Mouse (Mus musculus) midbrain, embryonic 15.5 days (tissue): ENCODE data around the gene Hsd17b7. TPM values are rescaled to one million over a fixed set of nuclear protein-coding genes. Genes with fewer than 3 reads are reported as not detected.

Source experiments
- ATAC-seq: fragments of 200-750 bp; cut with Nextera tagmentation; replicated peaks from 2 replicates; pipeline ENCODE4 v1.8.0; 2017; ENCODE audit warnings: moderate TSS enrichment
- H3K27ac ChIP-seq: fragments of 300-500 bp; sonication (generic); 2 replicates; pipeline ENCODE4 v1.5.1; 2015; ENCODE audit warnings: mild to moderate bottlenecking, inconsistent platforms
- H3K27me3 ChIP-seq: fragments of 300-500 bp; sonication (generic); replicated peaks from 2 replicates; pipeline ENCODE4 v1.6.1; 2015; ENCODE audit warnings: inconsistent platforms
- H3K36me3 ChIP-seq: fragments of 300-500 bp; sonication (generic); replicated peaks from 2 replicates; pipeline ENCODE4 v1.6.1; 2015; ENCODE audit warnings: inconsistent platforms
- H3K4me1 ChIP-seq: fragments of 300-500 bp; sonication (generic); 2 replicates; pipeline ENCODE4 v1.6.1; 2015; ENCODE audit warnings: inconsistent platforms
- H3K4me2 ChIP-seq: fragments of 300-500 bp; sonication (generic); 2 replicates; pipeline ENCODE4 v1.6.1; 2015; ENCODE audit warnings: inconsistent platforms, mild to moderate bottlenecking, moderate library complexity
- H3K4me3 ChIP-seq: fragments of 300-500 bp; sonication (generic); 2 replicates; pipeline ENCODE4 v1.5.1; 2015; ENCODE audit warnings: mild to moderate bottlenecking, inconsistent platforms
- H3K9ac ChIP-seq: fragments of 300-500 bp; sonication (generic); 2 replicates; pipeline ENCODE4 v1.6.1; 2015; ENCODE audit warnings: mild to moderate bottlenecking, inconsistent platforms
- H3K9me3 ChIP-seq: fragments of 300-500 bp; sonication (generic); 2 replicates; pipeline ENCODE4 v1.6.1; 2016; ENCODE audit warnings: inconsistent platforms
- WGBS: fragments of 180-500 bp; shearing (Covaris S2); methylation state at CpG from one replicate; pipeline ENCODE4 v1.1.7; 2015; ENCODE audit warnings: mixed read lengths; 5-methylcytosine and 5-hydroxymethylcytosine counted together
- polyA plus RNA-seq: library from polyadenylated mRNA; unstranded; fragments of >200 nt; fragmentation: Nextera tagmentation; extraction: Ambion mirVana; gene quantifications from 2 replicates; pipeline ENCODE4 v1.2.1, GENCODE M21; 2015

The Hsd17b7 gene
- polyA plus RNA-seq, 1 experiment from 2014 or later, result 19.5 TPM

- 2% methylated on average over 9 of the region's 9 CpGs for WGBS
- Histone ChIP-seq H3K9me3 (no peaks in the 10 kb centered on the region), H3K27me3 (no peaks in the 10 kb centered on the region), H3K36me3 (no peaks in the 10 kb centered on the region), H3K4me1 (peaks cover 22% of the 10 kb centered on the region), H3K9ac (peak overlapping the region; percentile 46), H3K27ac (peak overlapping the region; percentile 88), H3K4me2 (peak overlapping the region; percentile 82), H3K4me3 (peak overlapping the region; percentile 79)
- ATAC-seq, result peak; percentile 76
Observed at GRCm38 (mm10) chr1:169969516-169969886, 460 bp upstream of the Hsd17b7 start.

GRCm38 (mm10) chr1:169953106-169953505, 15.9 kb downstream of the Hsd17b7 start:
- Histone ChIP-seq H3K4me3 (no peak overlapping the region), H3K4me1 (no peaks in the 10 kb centered on the region), H3K27ac (no peak overlapping the region), H3K9ac (no peak overlapping the region), H3K36me3 (peaks cover 23% of the 10 kb centered on the region; the same call in 1 of the 2 replicates), H3K27me3 (no peaks in the 10 kb centered on the region), H3K9me3 (no peaks in the 10 kb centered on the region), H3K4me2 (no peak overlapping the region)
- ATAC-seq, result no peak
- WGBS, result 96% methylated on average over 10 of the region's 10 CpGs

- no peak for ATAC-seq
- no peak overlapping the region for H3K9ac ChIP-seq
- H3K36me3 ChIP-seq, result peaks cover 19% of the 10 kb centered on the region; the same call in 1 of the 2 replicates
- no peak overlapping the region for H3K27ac ChIP-seq
- no peaks in the 10 kb centered on the region for H3K27me3 ChIP-seq
- no peaks in the 10 kb centered on the region for H3K4me1 ChIP-seq
- H3K4me3 ChIP-seq, result no peak overlapping the region
- no peaks in the 10 kb centered on the region for H3K9me3 ChIP-seq
- H3K4me2 ChIP-seq, result no peak overlapping the region
- 95% methylated on average over 10 of the region's 10 CpGs for WGBS
Observed at GRCm38 (mm10) chr1:169952636-169953035, 16.4 kb downstream of the Hsd17b7 start.

GRCm38 (mm10) chr1:169951561-169951960, 17.5 kb downstream of the Hsd17b7 start:
- ATAC-seq, result no peak
- H3K27me3 ChIP-seq, result no peaks in the 10 kb centered on the region
- H3K4me3 ChIP-seq, result no peak overlapping the region
- H3K27ac ChIP-seq, result no peak overlapping the region
- no peak overlapping the region for H3K4me2 ChIP-seq
- H3K36me3 ChIP-seq, result peaks cover 12% of the 10 kb centered on the region; the same call in 1 of the 2 replicates
- H3K9ac ChIP-seq, result no peak overlapping the region
- H3K9me3 ChIP-seq, result no peaks in the 10 kb centered on the region
- no peaks in the 10 kb centered on the region for H3K4me1 ChIP-seq
- WGBS, result 87% methylated on average over 6 of the region's 6 CpGs

- no peak for ATAC-seq
- Histone ChIP-seq H3K9me3 (no peaks in the 10 kb centered on the region), H3K27ac (no peak overlapping the region), H3K9ac (no peak overlapping the region), H3K4me3 (no peak overlapping the region), H3K36me3 (peaks cover 7% of the 10 kb centered on the region; the same call in 1 of the 2 replicates), H3K4me1 (no peaks in the 10 kb centered on the region), H3K4me2 (no peak overlapping the region), H3K27me3 (no peaks in the 10 kb centered on the region)
- WGBS, result 91% methylated on average over 4 of the region's 4 CpGs
Observed at GRCm38 (mm10) chr1:169950651-169951050, 18.4 kb downstream of the Hsd17b7 start.

GRCm38 (mm10) chr1:169949981-169950380, 19.1 kb downstream of the Hsd17b7 start:
- Histone ChIP-seq H3K4me3 (no peak overlapping the region), H3K4me1 (no peaks in the 10 kb centered on the region), H3K4me2 (no peak overlapping the region), H3K9ac (no peak overlapping the region), H3K27me3 (no peaks in the 10 kb centered on the region), H3K36me3 (peaks cover 5% of the 10 kb centered on the region; the same call in 1 of the 2 replicates), H3K27ac (no peak overlapping the region), H3K9me3 (no peaks in the 10 kb centered on the region)
- 81% methylated on average over 7 of the region's 7 CpGs for WGBS
- ATAC-seq, result no peak

GRCm38 (mm10) chr1:169948866-169949265, 20.2 kb downstream of the Hsd17b7 start:
- Histone ChIP-seq H3K27me3 (no peaks in the 10 kb centered on the region), H3K4me1 (no peaks in the 10 kb centered on the region), H3K9ac (0 out of 2 replicates have a peak overlapping the region, but pooled peaks have one; percentile 2), H3K4me3 (no peak overlapping the region), H3K36me3 (peaks cover 5% of the 10 kb centered on the region; the same call in 1 of the 2 replicates), H3K9me3 (no peaks in the 10 kb centered on the region), H3K4me2 (no peak overlapping the region), H3K27ac (no peak overlapping the region)
- no peak for ATAC-seq
- WGBS, result 84% methylated on average over 7 of the region's 7 CpGs

GRCm38 (mm10) chr1:169948280-169948679, 20.8 kb downstream of the Hsd17b7 start:
- Histone ChIP-seq H3K27me3 (no peaks in the 10 kb centered on the region), H3K4me2 (no peak overlapping the region), H3K9ac (no peak overlapping the region), H3K4me1 (no peaks in the 10 kb centered on the region), H3K27ac (no peak overlapping the region), H3K9me3 (no peaks in the 10 kb centered on the region), H3K4me3 (no peak overlapping the region), H3K36me3 (peaks cover 5% of the 10 kb centered on the region; the same call in 1 of the 2 replicates)
- 88% methylated on average over 7 of the region's 7 CpGs for WGBS
- no peak for ATAC-seq

GRCm38 (mm10) chr1:169947654-169948053, 21.4 kb downstream of the Hsd17b7 start:
- Histone ChIP-seq H3K36me3 (peaks cover 5% of the 10 kb centered on the region; the same call in 1 of the 2 replicates), H3K9me3 (no peaks in the 10 kb centered on the region), H3K4me3 (no peak overlapping the region), H3K27ac (no peak overlapping the region), H3K9ac (no peak overlapping the region), H3K27me3 (no peaks in the 10 kb centered on the region), H3K4me1 (no peaks in the 10 kb centered on the region), H3K4me2 (no peak overlapping the region)
- ATAC-seq, result no peak
- 83% methylated on average over 6 of the region's 6 CpGs for WGBS

- no peaks in the 10 kb centered on the region for H3K36me3 ChIP-seq
- H3K27ac ChIP-seq, result no peak overlapping the region
- no peak overlapping the region for H3K9ac ChIP-seq
- no peaks in the 10 kb centered on the region for H3K9me3 ChIP-seq
- no peak overlapping the region for H3K4me2 ChIP-seq
- H3K4me3 ChIP-seq, result no peak overlapping the region
- H3K27me3 ChIP-seq, result no peaks in the 10 kb centered on the region
- H3K4me1 ChIP-seq, result no peaks in the 10 kb centered on the region
- ATAC-seq, result no peak
- 76% methylated on average over 3 of the region's 3 CpGs for WGBS
Observed at GRCm38 (mm10) chr1:169946004-169946403, 23.0 kb downstream of the Hsd17b7 start.

- H3K27me3 ChIP-seq, result no peaks in the 10 kb centered on the region
- WGBS, result 9% methylated on average over 2 of the region's 2 CpGs
- no peak overlapping the region for H3K9ac ChIP-seq
Observed at GRCm38 (mm10) chr1:169939345-169939744, 29.7 kb downstream of the Hsd17b7 start.

GRCm38 (mm10) chr1:169934005-169934725, 34.9 kb downstream of the Hsd17b7 start:
- 20% methylated on average over 16 of the region's 16 CpGs for WGBS

More at GRCm38 (mm10) chr1:169939345-169939744, 29.7 kb downstream of the Hsd17b7 start:
- no peaks in the 10 kb centered on the region for H3K9me3 ChIP-seq
- H3K4me2 ChIP-seq, result no peak overlapping the region
- H3K27ac ChIP-seq, result no peak overlapping the region
- peaks cover 6% of the 10 kb centered on the region for H3K4me1 ChIP-seq
- H3K4me3 ChIP-seq, result no peak overlapping the region
- ATAC-seq, result no peak
- no peaks in the 10 kb centered on the region for H3K36me3 ChIP-seq

More at GRCm38 (mm10) chr1:169934005-169934725, 34.9 kb downstream of the Hsd17b7 start:
- Histone ChIP-seq H3K9me3 (no peaks in the 10 kb centered on the region), H3K27me3 (no peaks in the 10 kb centered on the region), H3K36me3 (no peaks in the 10 kb centered on the region), H3K4me1 (peaks cover 26% of the 10 kb centered on the region), H3K27ac (peak overlapping the region; percentile 70), H3K4me2 (peak overlapping the region; percentile 54), H3K9ac (no peak overlapping the region), H3K4me3 (peak overlapping the region; percentile 33)
- peak; percentile 83 for ATAC-seq
